In genomic region chr2:155039956-155040355, GRCm38 (mm10) we compare ENCODE assay signal across 22 mouse cellular contexts. TPM values are rescaled to one million over a fixed set of nuclear protein-coding genes. Genes with fewer than 3 reads are reported as not detected.
"Had no signal": no experiment of that assay in that cellular context is flagged by ENCODE, and none has a peak within 500 bp of the region (broad histone marks: within the 10 kb centered on the region; RNA-seq: fewer than 3 reads in every experiment).

No protein-coding gene starts in this region.

- H3K4me2 ChIP-seq: lung, embryonic 15.5 days; midbrain, embryonic 12.5 days; neural tube, embryonic 13.5 days; neural tube, embryonic 15.5 days had no signal

- DNase-seq: lung, adult 2 months; lung, postnatal 4 days; midbrain, embryonic 14.5 days; retina, postnatal 1 day; right cerebral cortex, adult 18-20 months; right cerebral cortex, postnatal 25 days; right cerebral cortex, postnatal 4 days; spleen, adult 18-20 months; thymus, adult 2 months; thymus, postnatal 25 days; thymus, postnatal 4 days had no signal

- H3K4me3 ChIP-seq: lung, embryonic 15.5 days; midbrain, embryonic 10.5 days; midbrain, embryonic 12.5 days; myocyte; neural tube, embryonic 13.5 days; neural tube, embryonic 15.5 days had no signal

- H3K9ac ChIP-seq: liver, embryonic 14.5 days; lung, embryonic 15.5 days; midbrain, embryonic 12.5 days; neural tube, embryonic 13.5 days; neural tube, embryonic 15.5 days had no signal

- ATAC-seq: midbrain, embryonic 16.5 days had no signal

- H3K36me3 ChIP-seq: lung, embryonic 15.5 days; midbrain, embryonic 10.5 days; midbrain, embryonic 12.5 days; neural tube, embryonic 13.5 days; neural tube, embryonic 15.5 days had no signal

- H3K27ac ChIP-seq: liver, embryonic 14.5 days; lung, embryonic 15.5 days; midbrain, embryonic 10.5 days; midbrain, embryonic 12.5 days; neural tube, embryonic 13.5 days; neural tube, embryonic 15.5 days had no signal

- H3K9me3 ChIP-seq: lung, embryonic 15.5 days; midbrain, embryonic 10.5 days; midbrain, embryonic 12.5 days; neural tube, embryonic 13.5 days; neural tube, embryonic 15.5 days had no signal

- H3K27me3 ChIP-seq: lung, embryonic 15.5 days; midbrain, embryonic 12.5 days; neural tube, embryonic 13.5 days; neural tube, embryonic 15.5 days had no signal

- H3K4me1 ChIP-seq: midbrain, embryonic 12.5 days; neural tube, embryonic 13.5 days; neural tube, embryonic 15.5 days had no signal

RNA-seq across cellular contexts. Expression of gene Gm14226, which starts 21.9 kb away (rescaled TPM):
- total RNA-seq: megakaryocyte, adult 5-6 weeks; megakaryocyte-erythroid progenitor cell, adult 5-6 weeks had no signal
- polyA plus RNA-seq: myocyte; small intestine, adult 2 months had no signal
